Mouse (Mus musculus) myocyte (in vitro differentiated cells): ENCODE results near the gene St3gal5.

Source experiments
- MYOD1 ChIP-seq, 3 experiments: IDR thresholded peaks; one replicate each; pipeline ENCODE4 v1.6.1; 2011; ENCODE audit warnings: control low read depth in 2 of 3, low read depth in 2 of 3, mild to moderate bottlenecking in 2 of 3, moderate library complexity in 1 of 3; ENCODE audit not compliant: insufficient read length in 2 of 3, control insufficient read depth in 1 of 3
- MYOG ChIP-seq, 3 experiments: IDR thresholded peaks; one replicate each; pipeline ENCODE4 v1.6.1; 2011; ENCODE audit warnings: control low read depth in 2 of 3, low read depth in 2 of 3, mild to moderate bottlenecking in 2 of 3; ENCODE audit not compliant: insufficient read length in 2 of 3, control insufficient read depth in 1 of 3, insufficient read depth in 1 of 3
- POLR2A ChIP-seq: IDR thresholded peaks from one replicate; pipeline ENCODE4 v1.6.1; 2011; ENCODE audit warnings: low read depth, mild to moderate bottlenecking, control low read depth, moderate library complexity; ENCODE audit not compliant: insufficient read length
- TCF3 ChIP-seq: IDR thresholded peaks from one replicate; pipeline ENCODE4 v1.6.1; 2011; ENCODE audit warnings: low read depth, control low read depth; ENCODE audit not compliant: insufficient read length

GRCm38 (mm10) chr6:72130056-72130455 lies 32.7 kb downstream of the St3gal5 start:
- TF ChIP-seq MYOD1 (IDR thresholded peaks at IDR 0.05; ENCODE audit: control insufficient read depth in 1 of 3, insufficient read length in 2 of 3, low read depth in 2 of 3) (no peak), MYOG (IDR thresholded peaks at IDR 0.05; ENCODE audit: control insufficient read depth in 1 of 3, insufficient read depth in 1 of 3, insufficient read length in 2 of 3, low read depth in 2 of 3) (no peak), POLR2A (no peak), TCF3 (no peak)
